Mouse (Mus musculus) T-helper 1 cell (primary cell): ENCODE results near the gene Lyg1.

ENCODE experiments used
- in situ Hi-C: fragments of 300-600 bp; cut with MboI, MseI; formaldehyde crosslinking; loops from one replicate; pipeline ENCODE4 v1.15.1; 2025; ENCODE audit warnings: high pct_unique_total_duplicates

The Lyg1 gene

GRCm38 (mm10) chr1:37954786-37955185 is 2.8 kb downstream of the Lyg1 start:
- in situ Hi-C loops = no loop called here

- in situ Hi-C loops = no loop called here
Measured at GRCm38 (mm10) chr1:37948906-37949305, 8.7 kb downstream of the Lyg1 start.

- in situ Hi-C loops = no loop called here
Measured at GRCm38 (mm10) chr1:37931806-37932205, 25.8 kb downstream of the Lyg1 start.

- in situ Hi-C loops = loop anchor here (10.0 kb wide), 1 partner anchor 169 kb away; no protein-coding TSS in a partner anchor
Measured at GRCm38 (mm10) chr1:37925971-37926370, 31.6 kb downstream of the Lyg1 start.

DNA sequence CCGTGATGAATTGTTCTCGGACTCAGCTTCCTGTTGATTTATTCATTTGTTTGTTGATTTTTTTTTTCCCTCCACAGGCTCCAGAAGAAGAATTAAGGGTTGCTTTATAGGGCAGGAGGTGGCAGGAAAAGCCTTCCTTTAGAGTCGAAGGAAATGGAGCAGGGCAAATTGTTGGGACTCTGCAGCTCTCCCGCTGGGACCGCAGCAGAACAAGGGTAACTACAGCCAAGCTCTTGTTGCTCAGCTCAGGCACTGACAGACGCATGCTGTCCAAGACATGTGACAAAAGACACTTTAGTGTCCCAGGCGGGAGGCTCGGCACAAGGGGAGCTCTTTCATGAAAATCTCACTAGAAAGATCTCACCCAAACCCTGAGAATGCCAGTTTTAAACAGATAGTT is 35.0 kb downstream of the Lyg1 start:
- in situ Hi-C loops = loop anchor here (10.0 kb wide), 1 partner anchor 172 kb away; no protein-coding TSS in a partner anchor

DNA sequence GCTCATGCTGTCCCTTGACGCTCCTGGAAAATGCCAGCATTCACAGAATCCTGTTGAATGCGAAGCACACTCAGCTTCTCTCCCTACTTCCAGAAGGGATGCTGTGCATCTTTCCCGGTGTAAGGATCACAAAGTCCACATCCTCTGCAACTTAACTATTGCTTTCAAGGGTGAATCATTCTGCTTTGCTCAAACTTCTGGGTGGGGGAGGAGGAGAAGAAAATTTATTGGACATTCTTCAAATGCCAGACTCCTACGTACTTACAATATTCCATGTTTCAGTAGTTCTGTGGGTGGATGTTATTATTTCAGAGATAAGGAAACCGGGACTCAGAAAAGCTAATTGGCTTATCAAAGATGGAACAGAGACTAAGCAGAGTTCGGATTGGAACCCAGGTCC is 39.5 kb downstream of the Lyg1 start:
- in situ Hi-C loops = no loop called here

DNA sequence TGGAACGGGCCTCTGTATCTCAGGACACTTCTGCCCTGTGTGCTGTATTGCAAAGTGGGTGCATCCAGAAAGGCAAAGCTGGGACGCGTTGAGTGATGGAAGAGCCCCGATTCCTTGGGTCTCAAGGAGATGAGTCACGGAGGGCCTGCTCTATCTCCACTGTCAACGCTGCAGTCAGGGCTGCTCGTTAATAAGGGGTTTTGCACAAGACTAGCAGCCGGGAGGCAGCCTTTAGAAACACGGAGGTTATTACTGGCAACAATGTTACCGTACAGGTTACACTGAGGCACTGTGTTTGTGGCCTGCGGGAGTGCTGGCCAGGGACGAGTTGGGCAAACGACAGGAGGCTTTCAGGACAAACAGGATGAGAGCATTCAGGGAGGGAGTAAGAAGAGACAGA is 39.9 kb downstream of the Lyg1 start:
- in situ Hi-C loops = no loop called here

DNA sequence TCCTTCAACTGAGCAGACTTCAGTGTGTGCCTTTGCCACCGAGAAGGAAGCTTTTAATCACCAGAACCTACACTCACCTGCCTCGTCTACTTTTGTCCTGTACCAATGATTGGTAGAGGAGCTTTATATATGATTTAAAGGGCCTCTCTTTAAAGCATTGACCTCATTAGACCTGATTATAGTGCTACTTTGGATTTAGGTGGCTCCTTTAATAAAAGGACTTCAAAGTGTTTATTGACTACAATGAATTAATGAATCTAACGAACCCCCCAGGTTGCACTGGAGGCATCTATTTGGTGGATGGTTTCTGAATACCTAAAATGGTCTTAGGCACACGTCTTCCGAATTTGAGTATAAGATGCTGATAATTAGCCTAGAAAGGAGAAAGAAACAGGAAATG is 41.2 kb downstream of the Lyg1 start, which contains the start of gene Lyg2:
Lyg2 (minus strand) TSS at position 101 of the 400 bp plus-strand sequence.
- in situ Hi-C loops = no loop called here

DNA sequence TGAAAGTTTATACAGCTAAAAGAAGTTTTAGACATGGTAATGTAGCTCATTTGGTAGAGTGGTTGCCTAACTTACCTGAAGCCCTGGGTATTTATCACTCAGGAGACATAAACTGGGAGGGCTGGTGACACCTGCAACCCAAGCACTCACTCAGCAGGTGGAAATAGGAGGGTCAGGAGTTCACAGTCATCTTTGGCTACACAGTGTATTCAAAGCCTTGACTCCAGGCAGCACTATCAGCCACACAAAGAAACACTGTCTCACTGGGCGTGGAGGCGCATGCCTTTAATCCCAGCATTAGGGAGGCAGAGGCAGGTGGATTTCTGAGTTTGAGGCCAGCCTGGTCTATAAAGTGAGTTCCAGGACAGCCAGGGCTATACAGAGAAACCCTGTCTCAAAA is 44.8 kb downstream of the Lyg1 start:
- in situ Hi-C loops = no loop called here

- in situ Hi-C loops = no loop called here
Measured at GRCm38 (mm10) chr1:37903178-37903577, 54.4 kb downstream of the Lyg1 start.

DNA sequence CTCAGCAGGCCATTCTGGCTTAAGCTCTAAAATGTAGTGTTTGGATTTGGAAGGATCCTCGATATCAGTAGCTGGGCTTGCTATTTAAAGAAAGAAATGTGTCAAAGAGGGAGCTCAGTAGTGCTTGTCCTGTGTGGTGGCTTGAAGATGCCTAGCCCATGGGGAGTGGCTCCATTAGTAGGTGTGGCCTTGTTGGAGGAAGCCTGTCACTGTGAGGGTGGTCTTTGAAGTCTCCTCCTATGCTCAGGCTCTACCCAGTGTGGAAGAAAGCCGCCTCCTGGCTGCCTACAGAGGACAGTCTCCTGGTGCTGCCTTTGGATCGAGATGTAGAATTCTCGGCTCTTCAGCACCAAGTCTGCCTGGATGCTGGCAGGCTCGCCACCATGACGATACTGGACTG is 57.3 kb downstream of the Lyg1 start:
- in situ Hi-C loops = no loop called here

DNA sequence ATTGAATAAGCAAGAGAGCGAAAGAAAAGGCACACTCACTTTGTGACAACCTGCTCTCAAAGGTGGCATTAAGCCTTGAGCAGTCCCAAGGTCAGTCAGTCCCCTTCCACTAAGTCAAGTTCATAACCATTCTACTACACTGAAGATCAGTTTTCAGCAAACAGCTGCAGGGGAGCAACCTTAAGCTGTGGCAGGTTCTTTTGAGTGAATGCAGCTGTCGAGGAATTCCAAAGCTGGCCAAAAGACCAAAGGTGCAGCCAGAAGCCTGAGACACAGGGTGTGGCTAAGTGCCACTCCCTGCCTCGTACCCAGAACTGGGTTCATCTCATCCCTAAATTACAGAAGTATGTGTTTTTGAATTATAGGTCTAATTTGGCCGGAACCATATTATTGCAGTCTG is 57.7 kb downstream of the Lyg1 start:
- in situ Hi-C loops = loop anchor here (5.0 kb wide), 1 partner anchor 87 kb away; no protein-coding TSS in a partner anchor
